Mouse (Mus musculus): Measurements from ENCODE around the gene Grpel1. TPM values are rescaled to one million over a fixed set of nuclear protein-coding genes. Genes with fewer than 3 reads are reported as not detected.
A peak's percentile ranks its signal among the peaks of the same experiment; 100 is the strongest.

The Grpel1 gene
- polyA plus RNA-seq, 1 experiment from 2014 or later = 55.3 TPM

- 50% methylated on average over 1 of the region's 1 CpGs for WGBS
- Histone ChIP-seq H3K9me3 (ENCODE audit: control insufficient read depth, low read depth, low read length) (no peaks in the 10 kb centered on the region), H3K4me3 (ENCODE audit: low read depth, low read length) (no peak overlapping the region), H3K9ac (replicated peaks; ENCODE audit: low read depth, low read length) (no peak overlapping the region), H3K4me1 (ENCODE audit: control insufficient read depth, insufficient read depth, low read length) (peaks cover 10% of the 10 kb centered on the region; the same call in 1 of the 2 replicates), H3K27ac (ENCODE audit: low read length) (no peak overlapping the region), H3K36me3 (ENCODE audit: control insufficient read depth, insufficient read depth, low read length) (peaks cover 3% of the 10 kb centered on the region; the same call in 1 of the 2 replicates), H3K4me2 (replicated peaks; ENCODE audit: low read depth, low read length) (no peak overlapping the region), H3K27me3 (ENCODE audit: control insufficient read depth, insufficient read depth, low read length) (0 out of 2 replicates have a peak, but pooled peaks cover 2% of the 10 kb centered on the region)
- no peak for ATAC-seq (ENCODE audit: insufficient number of reproducible peaks, insufficient read depth, low FRiP score, low read depth)
Observed at GRCm38 (mm10) chr5:36481114-36481513, 16.3 kb downstream of the Grpel1 start.

DNA sequence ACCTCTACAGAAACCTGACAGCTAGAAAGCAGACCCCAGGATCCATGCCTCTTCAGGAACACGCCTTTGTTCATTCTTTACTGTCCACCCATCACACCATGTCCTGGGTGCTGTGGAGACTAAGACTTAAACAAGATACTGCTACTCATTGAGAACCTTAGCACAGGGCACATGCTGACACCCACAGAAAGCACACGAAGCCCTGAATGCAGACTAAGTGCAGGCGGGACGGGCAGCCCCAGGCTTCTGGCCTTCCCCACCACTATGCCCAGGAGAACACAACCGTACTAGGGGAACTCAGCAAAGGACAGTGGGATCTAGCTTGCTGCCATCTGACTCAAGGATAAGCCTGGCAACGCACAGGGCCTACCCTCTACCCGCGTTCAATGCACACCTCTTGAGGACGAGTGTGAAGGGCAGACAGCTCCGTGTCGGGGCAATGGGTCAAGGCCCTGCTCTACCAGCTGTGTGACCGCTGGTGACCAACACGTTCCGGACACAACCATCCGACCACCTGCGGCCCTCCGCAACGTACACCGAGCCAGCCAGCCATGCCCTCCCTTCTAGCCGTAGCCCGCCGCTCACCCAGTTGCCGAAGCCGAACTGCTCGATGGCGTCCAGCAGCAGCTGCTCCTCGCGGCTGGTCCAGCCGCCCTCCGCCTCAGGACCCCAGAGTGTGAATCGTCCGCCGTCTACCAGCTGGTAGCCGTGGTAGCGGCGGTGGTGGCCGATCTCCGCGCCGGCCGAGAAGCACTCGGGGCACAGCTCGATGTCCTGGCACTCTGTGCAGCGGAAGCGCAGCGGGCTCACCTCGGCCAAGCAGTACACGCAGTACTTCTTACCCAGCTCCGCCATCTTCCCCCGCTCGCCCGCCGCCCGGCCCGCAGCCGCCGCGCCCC, 18.7 kb downstream of the Grpel1 start:
- Histone ChIP-seq H3K27ac (ENCODE audit: low read length) (0 out of 2 replicates have a peak overlapping the region, but pooled peaks have one; percentile 44), H3K27me3 (ENCODE audit: control insufficient read depth, insufficient read depth, low read length) (0 out of 2 replicates have a peak, but pooled peaks cover 2% of the 10 kb centered on the region), H3K36me3 (ENCODE audit: control insufficient read depth, insufficient read depth, low read length) (no peaks in the 10 kb centered on the region), H3K4me3 (ENCODE audit: low read depth, low read length) (peak overlapping the region; percentile 94), H3K9me3 (ENCODE audit: control insufficient read depth, low read depth, low read length) (no peaks in the 10 kb centered on the region), H3K4me1 (ENCODE audit: control insufficient read depth, insufficient read depth, low read length) (peaks cover 10% of the 10 kb centered on the region; the same call in 1 of the 2 replicates), H3K9ac (replicated peaks; ENCODE audit: low read depth, low read length) (peak overlapping the region; percentile 87), H3K4me2 (replicated peaks; ENCODE audit: low read depth, low read length) (peak overlapping the region; percentile 91)
- 2% methylated on average over 58 of the region's 58 CpGs for WGBS
- ATAC-seq (ENCODE audit: insufficient number of reproducible peaks, insufficient read depth, low FRiP score, low read depth) = no peak

GRCm38 (mm10) chr5:36484171-36484990, 19.6 kb downstream of the Grpel1 start, which contains the start of the genes Tada2b and Ccdc96:
Gene Tada2b (minus strand): TSS chr5:36484285.
Gene Ccdc96 (plus strand): TSS chr5:36484588.
- Histone ChIP-seq H3K4me3 (ENCODE audit: low read depth, low read length) (peak within 1 kb of the TSS; percentile 94), H3K4me1 (ENCODE audit: control insufficient read depth, insufficient read depth, low read length) (peaks cover 10% of the 10 kb centered on the region; the same call in 1 of the 2 replicates), H3K9me3 (ENCODE audit: control insufficient read depth, low read depth, low read length) (no peaks in the 10 kb centered on the region), H3K27me3 (ENCODE audit: control insufficient read depth, insufficient read depth, low read length) (0 out of 2 replicates have a peak, but pooled peaks cover 2% of the 10 kb centered on the region), H3K27ac (ENCODE audit: low read length) (0 out of 2 replicates have a peak within 1 kb of the TSS, but pooled peaks have one; percentile 44), H3K4me2 (replicated peaks; ENCODE audit: low read depth, low read length) (peak within 1 kb of the TSS; percentile 95), H3K36me3 (ENCODE audit: control insufficient read depth, insufficient read depth, low read length) (no peaks in the 10 kb centered on the region), H3K9ac (replicated peaks; ENCODE audit: low read depth, low read length) (peak within 1 kb of the TSS; percentile 87)
- peak; percentile 97 for ATAC-seq (ENCODE audit: insufficient number of reproducible peaks, insufficient read depth, low FRiP score, low read depth)
- WGBS = under 1% methylated on average over 94 of the region's 97 CpGs

DNA sequence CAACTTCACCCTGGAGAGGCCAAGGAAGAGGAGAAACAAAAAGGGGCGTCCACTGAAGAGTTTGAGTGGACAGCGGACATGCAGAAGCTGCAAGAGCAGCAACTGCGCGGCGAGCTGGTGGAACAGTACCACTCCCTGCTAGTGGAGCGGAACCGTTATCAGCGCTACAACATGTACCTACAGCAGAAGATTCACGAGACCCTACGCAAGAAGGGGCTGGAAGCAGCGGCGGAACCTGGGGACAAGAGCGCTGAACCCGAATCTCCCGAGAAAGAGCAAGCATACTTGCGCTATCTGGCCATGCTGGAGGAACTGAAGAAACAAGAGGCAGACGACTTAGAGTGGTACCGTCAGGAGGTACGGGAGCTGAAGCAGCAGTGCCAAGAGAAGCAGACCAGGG, 20.5 kb downstream of the Grpel1 start:
- peak overlapping the region; percentile 95 for H3K4me2 ChIP-seq (replicated peaks; ENCODE audit: low read depth, low read length)
- peaks cover 10% of the 10 kb centered on the region; the same call in 1 of the 2 replicates for H3K4me1 ChIP-seq (ENCODE audit: control insufficient read depth, insufficient read depth, low read length)
- H3K27ac ChIP-seq (ENCODE audit: low read length) = no peak overlapping the region
- H3K9me3 ChIP-seq (ENCODE audit: control insufficient read depth, low read depth, low read length) = no peaks in the 10 kb centered on the region
- 33% methylated on average over 19 of the region's 19 CpGs for WGBS
- no peak for ATAC-seq (ENCODE audit: insufficient number of reproducible peaks, insufficient read depth, low FRiP score, low read depth)
- H3K27me3 ChIP-seq (ENCODE audit: control insufficient read depth, insufficient read depth, low read length) = 0 out of 2 replicates have a peak, but pooled peaks cover 2% of the 10 kb centered on the region
- no peak overlapping the region for H3K9ac ChIP-seq (replicated peaks; ENCODE audit: low read depth, low read length)
- no peaks in the 10 kb centered on the region for H3K36me3 ChIP-seq (ENCODE audit: control insufficient read depth, insufficient read depth, low read length)
- H3K4me3 ChIP-seq (ENCODE audit: low read depth, low read length) = 0 out of 2 replicates have a peak overlapping the region, but pooled peaks have one; percentile 46

DNA sequence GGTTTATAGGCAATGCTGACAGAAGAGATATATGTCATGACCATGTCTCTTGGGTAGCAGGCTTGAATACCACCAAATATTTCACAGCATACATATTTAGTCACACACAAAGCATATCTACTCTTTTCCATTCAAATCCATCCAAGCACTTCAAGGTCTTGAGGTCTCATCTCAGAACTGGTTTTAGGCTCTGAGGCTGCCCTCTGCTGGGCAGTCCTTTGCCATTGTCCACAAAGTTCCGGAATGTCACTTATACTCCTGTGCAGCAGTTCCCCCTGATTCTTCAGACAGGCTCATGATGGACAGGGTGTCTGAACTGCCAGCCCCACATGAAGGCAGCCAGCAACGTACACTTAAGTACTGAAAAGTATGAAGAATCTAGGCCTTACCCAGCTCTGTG, 24.4 kb downstream of the Grpel1 start:
- H3K4me1 ChIP-seq (ENCODE audit: control insufficient read depth, insufficient read depth, low read length) = no peaks in the 10 kb centered on the region; the same call in 1 of the 2 replicates
- H3K4me2 ChIP-seq (replicated peaks; ENCODE audit: low read depth, low read length) = no peak overlapping the region
- WGBS = 48% methylated on average over 2 of the region's 2 CpGs
- no peak overlapping the region for H3K27ac ChIP-seq (ENCODE audit: low read length)
- no peak for ATAC-seq (ENCODE audit: insufficient number of reproducible peaks, insufficient read depth, low FRiP score, low read depth)
- no peaks in the 10 kb centered on the region for H3K9me3 ChIP-seq (ENCODE audit: control insufficient read depth, low read depth, low read length)
- H3K4me3 ChIP-seq (ENCODE audit: low read depth, low read length) = no peak overlapping the region
- peaks cover 27% of the 10 kb centered on the region for H3K36me3 ChIP-seq (ENCODE audit: control insufficient read depth, insufficient read depth, low read length)
- no peak overlapping the region for H3K9ac ChIP-seq (replicated peaks; ENCODE audit: low read depth, low read length)
- H3K27me3 ChIP-seq (ENCODE audit: control insufficient read depth, insufficient read depth, low read length) = 0 out of 2 replicates have a peak, but pooled peaks cover 2% of the 10 kb centered on the region

DNA sequence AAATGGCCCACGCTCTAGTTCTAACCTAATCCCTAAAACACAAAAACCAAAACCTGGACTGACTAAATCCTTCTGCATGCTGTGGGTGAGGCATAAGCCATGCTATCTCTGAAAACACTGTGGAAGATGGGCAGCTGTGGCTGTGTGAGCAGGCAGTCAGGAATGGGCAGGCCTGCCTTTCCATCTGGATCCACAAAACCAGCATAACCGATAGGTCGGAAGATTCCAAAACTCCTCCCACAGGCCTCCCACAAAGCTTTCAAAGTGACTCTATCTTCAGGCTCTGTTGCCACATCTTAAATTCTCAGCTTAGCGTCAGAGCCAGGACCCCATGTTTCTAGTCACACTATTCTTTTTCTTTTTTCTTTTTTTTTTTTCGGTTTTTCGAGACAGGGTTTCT, 29.1 kb downstream of the Grpel1 start:
- H3K9me3 ChIP-seq (ENCODE audit: control insufficient read depth, low read depth, low read length) = no peaks in the 10 kb centered on the region
- WGBS = 84% methylated on average over 6 of the region's 6 CpGs
- no peak overlapping the region for H3K27ac ChIP-seq (ENCODE audit: low read length)
- no peaks in the 10 kb centered on the region for H3K4me1 ChIP-seq (ENCODE audit: control insufficient read depth, insufficient read depth, low read length)
- no peak overlapping the region for H3K9ac ChIP-seq (replicated peaks; ENCODE audit: low read depth, low read length)
- no peak overlapping the region for H3K4me2 ChIP-seq (replicated peaks; ENCODE audit: low read depth, low read length)
- no peak overlapping the region for H3K4me3 ChIP-seq (ENCODE audit: low read depth, low read length)
- ATAC-seq (ENCODE audit: insufficient number of reproducible peaks, insufficient read depth, low FRiP score, low read depth) = no peak
- H3K27me3 ChIP-seq (ENCODE audit: control insufficient read depth, insufficient read depth, low read length) = no peaks in the 10 kb centered on the region
- peaks cover 47% of the 10 kb centered on the region for H3K36me3 ChIP-seq (ENCODE audit: control insufficient read depth, insufficient read depth, low read length)

- H3K9ac ChIP-seq (replicated peaks; ENCODE audit: low read depth, low read length) = no peak overlapping the region
- H3K4me2 ChIP-seq (replicated peaks; ENCODE audit: low read depth, low read length) = no peak overlapping the region
- H3K27me3 ChIP-seq (ENCODE audit: control insufficient read depth, insufficient read depth, low read length) = no peaks in the 10 kb centered on the region
- 97% methylated on average over 9 of the region's 9 CpGs for WGBS
- H3K27ac ChIP-seq (ENCODE audit: low read length) = no peak overlapping the region
- peaks cover 49% of the 10 kb centered on the region for H3K36me3 ChIP-seq (ENCODE audit: control insufficient read depth, insufficient read depth, low read length)
- H3K9me3 ChIP-seq (ENCODE audit: control insufficient read depth, low read depth, low read length) = no peaks in the 10 kb centered on the region
- no peak for ATAC-seq (ENCODE audit: insufficient number of reproducible peaks, insufficient read depth, low FRiP score, low read depth)
- no peak overlapping the region for H3K4me3 ChIP-seq (ENCODE audit: low read depth, low read length)
- H3K4me1 ChIP-seq (ENCODE audit: control insufficient read depth, insufficient read depth, low read length) = no peaks in the 10 kb centered on the region
Observed at GRCm38 (mm10) chr5:36494709-36495108, 29.9 kb downstream of the Grpel1 start.

GRCm38 (mm10) chr5:36505235-36505634, 40.4 kb downstream of the Grpel1 start:
- H3K4me1 ChIP-seq (ENCODE audit: control insufficient read depth, insufficient read depth, low read length) = no peaks in the 10 kb centered on the region
- no peak overlapping the region for H3K4me3 ChIP-seq (ENCODE audit: low read depth, low read length)
- H3K36me3 ChIP-seq (ENCODE audit: control insufficient read depth, insufficient read depth, low read length) = peaks cover 69% of the 10 kb centered on the region
- H3K27ac ChIP-seq (ENCODE audit: low read length) = no peak overlapping the region
- H3K27me3 ChIP-seq (ENCODE audit: control insufficient read depth, insufficient read depth, low read length) = no peaks in the 10 kb centered on the region
- no peak overlapping the region for H3K9ac ChIP-seq (replicated peaks; ENCODE audit: low read depth, low read length)
- no peak overlapping the region for H3K4me2 ChIP-seq (replicated peaks; ENCODE audit: low read depth, low read length)
- ATAC-seq (ENCODE audit: insufficient number of reproducible peaks, insufficient read depth, low FRiP score, low read depth) = no peak
- H3K9me3 ChIP-seq (ENCODE audit: control insufficient read depth, low read depth, low read length) = no peaks in the 10 kb centered on the region
- 87% methylated on average over 7 of the region's 7 CpGs for WGBS

Measured in stomach, embryonic 14.5 days (tissue).